Mouse (Mus musculus): ENCODE measurements around the gene Krtap10-10.

Gene Krtap10-10

DNA sequence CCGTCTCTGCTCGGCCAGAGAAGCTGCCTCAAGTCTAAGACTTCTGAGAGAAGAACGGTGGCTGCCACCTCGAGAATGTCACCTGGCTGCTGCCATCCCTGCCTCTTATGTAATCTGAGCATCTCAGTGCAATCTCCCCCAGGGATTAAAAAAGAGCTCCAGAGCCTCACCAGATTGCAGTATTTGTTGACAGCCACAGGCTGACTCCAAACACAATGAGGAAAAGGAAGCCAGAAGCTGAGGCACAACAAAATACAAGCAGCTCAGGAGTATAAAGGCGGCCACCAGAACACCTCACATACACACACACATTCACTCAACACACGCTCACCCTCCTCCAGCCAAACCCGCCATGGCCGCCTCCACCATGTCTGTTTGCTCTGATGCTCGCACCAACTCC, at the start of gene Krtap10-10:
Gene Krtap10-10, plus strand, starts transcription at position 301 of the 400 bp plus-strand sequence.
- no peak for DNase-seq

DNA sequence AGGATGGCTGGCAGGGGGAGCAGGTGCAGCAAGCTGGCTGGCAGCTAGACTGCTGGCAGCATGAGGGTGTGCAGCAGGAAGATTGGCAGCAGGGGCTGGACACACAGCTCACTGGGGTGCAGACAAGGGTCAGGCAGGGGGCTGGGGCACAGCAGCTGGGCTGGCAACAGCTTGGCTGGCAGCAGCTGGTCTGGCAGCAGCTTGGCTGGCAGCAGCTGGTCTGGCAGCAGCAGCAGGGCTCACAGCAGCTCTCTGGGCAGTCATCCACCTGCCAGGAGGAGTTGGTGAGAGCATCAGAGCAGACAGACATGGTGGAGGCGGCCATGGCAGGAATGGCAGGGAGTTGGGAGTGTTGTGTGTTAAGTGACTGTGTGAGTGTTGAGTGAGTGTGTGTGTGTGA, 47.9 kb upstream of the Krtap10-10 start, which contains the start of gene Gm7137:
Gene Gm7137, minus strand, starts transcription at position 325 of the 400 bp plus-strand sequence.
- DNase-seq: peak; percentile 26 to 31

DNA sequence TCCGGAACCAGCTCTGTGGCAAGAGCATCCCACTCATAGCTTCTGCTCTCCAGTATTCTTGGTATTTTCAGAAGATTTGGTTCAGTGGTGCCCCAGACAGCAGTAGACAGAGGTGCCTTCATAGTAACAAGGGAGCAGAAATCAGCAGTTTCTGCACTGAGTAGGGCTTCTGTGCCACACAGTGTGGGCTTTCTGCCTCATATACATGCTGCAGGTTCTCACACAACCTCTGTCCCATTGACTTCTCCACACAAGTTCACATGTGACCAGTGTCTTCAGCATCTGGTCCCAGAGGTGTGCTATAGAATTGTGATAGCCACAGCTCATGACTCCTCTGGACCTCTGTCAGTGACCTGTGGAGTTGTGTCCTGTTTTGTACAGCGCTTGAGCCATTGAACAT, 47.1 kb upstream of the Krtap10-10 start:
- DNase-seq: no peak

DNA sequence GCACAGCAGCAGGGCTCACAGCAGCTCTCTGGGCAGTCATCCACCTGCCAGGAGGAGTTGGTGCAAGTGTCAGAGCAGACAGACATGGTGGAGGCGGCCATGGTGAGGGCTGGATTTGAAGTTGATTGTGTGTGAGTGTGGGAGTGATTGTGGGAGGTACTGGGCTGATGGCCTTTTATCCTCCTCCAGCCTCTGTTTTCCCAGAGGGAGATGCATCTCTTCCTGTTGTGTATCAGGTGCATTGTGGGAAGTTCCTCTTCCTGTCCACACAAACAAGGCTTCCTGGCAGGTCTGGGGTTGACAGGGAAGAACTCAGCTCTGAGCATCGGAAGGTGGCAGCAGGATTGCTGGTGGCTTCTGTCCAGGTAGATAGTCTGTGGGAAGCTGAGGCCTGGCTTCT, 40.8 kb upstream of the Krtap10-10 start, which contains the start of gene Gm9639:
Gene Gm9639, minus strand, starts transcription at position 101 of the 400 bp plus-strand sequence.
- DNase-seq: no peak

DNA sequence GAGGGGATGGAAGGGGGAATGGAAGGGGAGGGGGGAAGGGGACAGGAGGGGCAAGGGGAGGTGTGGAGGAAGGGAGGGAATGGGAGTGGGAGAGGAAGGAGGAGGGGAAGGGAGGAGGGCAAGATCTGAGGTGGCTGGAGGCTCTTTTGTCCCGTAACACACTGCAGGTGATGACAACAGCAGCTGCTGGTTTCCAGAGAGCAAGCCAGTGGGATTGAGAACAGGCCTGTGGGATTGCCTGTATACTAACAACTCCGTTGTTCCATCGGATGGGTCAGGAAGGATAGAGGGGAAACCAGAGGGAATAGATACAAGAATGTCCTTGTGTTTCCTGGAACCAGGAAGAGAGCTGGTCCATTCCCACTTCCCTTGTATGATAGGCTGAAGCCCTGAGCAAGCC, 38.1 kb upstream of the Krtap10-10 start:
- DNase-seq: no peak

DNA sequence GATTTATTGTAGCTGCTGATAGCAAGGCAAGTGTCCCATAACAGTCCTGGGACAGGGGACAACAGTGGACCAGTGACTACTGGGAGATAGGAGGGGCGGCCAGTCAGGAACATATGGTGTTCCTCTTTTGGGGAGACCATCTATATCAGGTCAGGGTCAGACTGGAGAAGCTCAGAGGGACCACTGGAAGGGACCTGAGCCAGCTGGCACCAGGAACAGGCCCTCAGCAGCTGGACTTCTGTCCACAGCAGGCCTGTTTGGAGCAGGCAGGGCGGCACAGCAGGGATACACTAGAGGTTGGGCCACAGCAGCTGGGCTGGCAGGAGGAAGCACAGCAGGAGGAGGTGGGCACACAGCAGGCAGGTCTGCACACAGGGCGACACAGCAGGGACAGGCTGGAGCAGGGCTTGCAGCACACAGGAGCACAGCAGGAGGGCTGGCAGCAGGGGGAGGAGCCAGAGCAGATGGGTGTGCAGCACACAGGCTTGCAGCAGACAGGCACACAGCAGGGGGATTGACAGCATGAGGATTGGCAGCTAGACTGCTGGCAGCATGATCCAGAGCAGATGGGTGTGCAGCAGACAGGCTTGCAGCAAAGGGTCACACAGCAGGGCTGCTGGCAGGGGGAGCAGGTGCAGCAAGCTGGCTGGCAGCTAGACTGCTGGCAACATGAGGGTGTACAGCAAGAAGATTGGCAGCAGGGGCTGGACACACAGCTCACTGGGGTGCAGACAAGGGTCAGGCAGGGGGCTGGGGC, 37.4 kb upstream of the Krtap10-10 start:
- DNase-seq: peak; percentile 53 to 61

DNA sequence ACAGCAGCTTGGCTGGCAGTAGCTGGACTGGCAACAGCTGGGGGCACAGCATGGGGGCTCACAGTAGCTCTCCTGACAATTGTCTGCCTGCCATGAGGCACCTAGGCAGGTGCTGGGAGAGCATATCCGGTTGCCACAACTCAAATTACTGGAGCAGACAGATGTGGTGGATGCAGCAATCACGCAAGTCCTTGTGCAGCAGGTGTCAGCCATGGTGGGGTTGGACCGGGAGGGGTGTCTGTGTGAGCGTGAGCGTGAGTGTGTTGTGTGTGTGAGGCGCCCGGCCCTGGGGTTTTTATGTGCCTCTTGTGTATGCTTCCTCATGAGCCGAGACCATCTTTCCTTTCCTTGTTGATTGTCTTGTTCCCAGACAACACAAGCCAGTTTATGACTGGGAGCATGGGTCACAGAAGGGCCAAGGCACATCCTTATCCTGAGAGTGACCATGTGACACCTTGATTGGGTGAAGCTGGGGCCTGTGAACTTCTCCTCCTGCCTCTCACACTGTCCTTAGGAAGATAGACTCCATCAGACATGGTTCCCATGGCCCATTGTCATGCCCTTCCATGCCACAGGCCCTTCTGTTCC, 36.7 kb upstream of the Krtap10-10 start, which contains the start of gene Gm19668:
Gene Gm19668, minus strand, starts transcription at position 213 of the 588 bp plus-strand sequence.
- no peak for DNase-seq

DNA sequence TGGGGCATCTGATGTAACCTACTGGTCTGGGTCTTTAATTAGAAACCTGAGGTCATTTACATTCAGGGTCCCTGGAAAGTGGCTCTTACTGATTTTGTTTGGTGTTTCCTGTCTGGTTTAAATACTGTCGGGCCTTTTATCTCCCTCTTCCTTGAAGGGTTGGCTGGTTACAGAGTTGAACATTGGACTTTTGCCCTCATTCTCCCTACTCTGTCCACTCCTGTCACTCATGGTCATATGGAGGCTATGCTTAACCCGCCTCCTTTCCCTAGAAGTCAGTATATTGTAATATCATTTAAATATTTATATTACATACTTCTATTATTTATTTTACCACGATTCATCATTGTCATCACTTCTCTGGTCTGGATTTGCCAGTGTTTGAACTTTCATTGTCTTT, 31.7 kb upstream of the Krtap10-10 start:
- no peak for DNase-seq

DNA sequence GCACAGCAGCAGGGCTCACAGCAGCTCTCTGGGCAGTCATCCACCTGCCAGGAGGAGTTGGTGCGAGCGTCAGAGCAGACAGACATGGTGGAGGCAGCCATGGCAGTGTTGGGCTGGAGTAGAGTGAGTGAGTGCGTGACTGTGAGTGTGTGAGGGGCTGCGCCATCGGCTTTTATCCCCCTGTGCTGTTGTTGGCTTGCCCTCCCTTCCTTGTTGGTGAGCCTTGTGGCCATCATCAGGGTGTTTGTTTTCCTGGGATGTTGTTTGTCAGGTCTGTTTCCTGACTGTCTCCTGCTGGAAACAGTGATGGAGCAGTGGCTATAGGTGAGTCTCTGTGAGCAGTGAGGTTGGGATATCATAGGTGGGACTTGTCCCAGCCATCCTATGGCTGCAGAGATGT, 24.0 kb upstream of the Krtap10-10 start, which contains the start of gene Gm9507:
Gene Gm9507, minus strand, starts transcription at position 101 of the 400 bp plus-strand sequence.
- DNase-seq: no peak

DNA sequence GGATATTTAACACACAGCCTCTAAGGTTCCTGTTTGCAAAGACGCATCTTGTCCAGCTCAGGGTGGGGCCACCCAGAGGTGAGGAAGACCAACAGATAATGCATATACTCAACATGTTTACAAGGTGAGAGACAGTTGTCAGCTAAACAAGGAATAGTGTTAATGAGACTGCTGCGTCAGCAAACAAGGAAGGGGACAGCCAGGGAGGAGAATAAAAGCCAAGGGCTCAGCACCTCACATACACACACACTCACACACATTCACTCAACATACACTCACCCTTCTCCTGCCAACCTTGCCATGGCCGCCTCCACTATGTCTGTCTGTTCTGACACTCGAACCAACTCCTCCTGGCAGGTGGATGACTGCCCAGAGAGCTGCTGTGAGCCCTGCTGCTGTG, 21.4 kb upstream of the Krtap10-10 start, which contains the start of gene Gm2696:
Gene Gm2696, plus strand, starts transcription at position 301 of the 400 bp plus-strand sequence.
- DNase-seq: no peak

DNA sequence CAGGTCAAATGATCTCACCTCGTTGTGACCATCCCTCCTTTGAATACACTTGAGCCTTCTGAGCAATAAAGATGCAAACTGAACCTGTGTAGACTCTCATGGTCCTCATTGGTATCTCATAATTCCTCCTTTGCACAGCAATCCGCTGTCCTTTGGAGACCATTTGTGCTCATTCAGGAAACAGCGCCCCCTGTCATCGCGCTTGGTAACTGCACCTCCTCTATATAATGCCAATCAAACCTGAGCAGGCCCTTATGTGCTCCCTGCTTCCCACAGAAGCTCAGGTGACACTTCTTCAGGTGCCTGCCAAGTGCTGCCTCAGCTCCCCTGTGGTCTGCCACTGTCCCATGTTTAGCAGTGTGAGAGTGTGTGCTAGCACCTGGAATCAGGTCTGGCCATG, 20.2 kb upstream of the Krtap10-10 start:
- peak in 1 of 2 experiments; percentile 26 for DNase-seq

DNA sequence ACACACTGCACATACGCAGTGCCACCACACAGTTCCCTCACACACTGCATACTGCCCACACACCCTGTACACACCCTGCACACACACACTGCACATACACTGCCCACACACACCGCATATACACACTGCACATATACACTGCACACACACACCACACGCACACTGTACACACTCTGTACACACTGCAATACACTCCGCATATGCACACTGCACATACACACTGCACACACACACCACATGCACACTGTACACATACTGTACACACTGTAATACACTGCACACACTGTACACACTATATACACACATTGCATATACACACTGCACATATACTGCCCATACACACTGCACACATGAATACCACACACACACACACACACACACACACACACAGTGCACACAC, 17.2 kb upstream of the Krtap10-10 start:
- DNase-seq: no peak

DNA sequence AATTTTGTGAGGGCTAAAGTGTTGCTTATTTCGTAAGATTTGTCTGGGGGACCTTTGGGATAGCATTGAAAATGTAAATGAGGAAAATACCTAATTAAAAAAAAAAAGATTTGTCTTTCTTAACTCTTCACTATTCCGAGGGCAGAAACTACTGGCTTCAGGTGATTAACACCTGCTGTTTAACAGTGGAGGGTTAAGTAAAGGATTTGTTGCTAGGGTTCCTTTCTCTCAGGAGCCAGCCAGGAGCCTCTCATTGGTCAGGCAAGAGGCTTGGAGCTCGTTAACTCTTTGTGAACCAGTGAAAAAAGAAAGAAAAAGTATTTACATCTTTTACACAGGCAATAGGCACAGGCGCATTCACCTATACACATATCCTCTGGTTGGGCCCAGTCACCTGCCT, 16.5 kb upstream of the Krtap10-10 start:
- DNase-seq: no peak

DNA sequence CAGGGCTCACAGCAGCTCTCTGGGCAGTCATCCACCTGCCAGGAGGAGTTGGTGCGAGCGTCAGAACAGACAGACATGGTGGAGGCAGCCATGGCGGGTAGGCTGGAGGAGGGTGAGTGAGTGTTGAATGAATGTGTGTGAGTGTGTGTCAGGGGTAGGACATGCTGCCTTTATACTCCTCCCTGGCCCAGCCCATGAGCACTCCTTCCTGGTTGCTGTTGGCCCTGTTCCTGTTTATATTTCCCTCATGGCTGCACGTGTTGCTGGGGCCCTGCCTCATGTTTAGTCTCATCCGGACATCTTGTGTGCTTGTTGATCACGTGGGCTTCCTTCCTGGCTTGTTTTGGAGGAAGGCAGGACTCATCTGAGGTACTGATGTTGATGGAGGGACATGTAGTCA, 8.8 kb upstream of the Krtap10-10 start, which contains the start of gene Krtap10-4:
Gene Krtap10-4, minus strand, starts transcription at position 145 of the 400 bp plus-strand sequence.
- DNase-seq: no peak

DNA sequence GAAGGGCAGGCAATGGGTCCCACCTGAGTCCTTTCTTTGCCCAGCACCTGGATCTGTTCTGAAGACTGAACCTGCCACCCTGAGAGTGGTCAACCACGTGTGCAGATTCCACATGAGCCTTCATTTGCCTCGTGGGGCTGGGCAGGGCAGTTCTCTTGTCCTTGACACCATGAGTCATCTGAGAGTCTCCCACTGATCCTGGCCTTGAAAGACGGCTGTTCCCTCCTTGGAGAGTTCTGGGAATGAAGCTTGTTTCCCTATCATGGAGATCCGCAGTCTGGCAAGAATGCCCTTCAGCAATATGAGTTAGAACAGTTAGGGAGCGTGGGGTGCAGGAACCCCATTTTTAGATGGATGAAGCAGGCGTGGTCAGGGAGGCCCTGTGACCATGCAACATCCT, 3.3 kb downstream of the Krtap10-10 start:
- no peak for DNase-seq

DNA sequence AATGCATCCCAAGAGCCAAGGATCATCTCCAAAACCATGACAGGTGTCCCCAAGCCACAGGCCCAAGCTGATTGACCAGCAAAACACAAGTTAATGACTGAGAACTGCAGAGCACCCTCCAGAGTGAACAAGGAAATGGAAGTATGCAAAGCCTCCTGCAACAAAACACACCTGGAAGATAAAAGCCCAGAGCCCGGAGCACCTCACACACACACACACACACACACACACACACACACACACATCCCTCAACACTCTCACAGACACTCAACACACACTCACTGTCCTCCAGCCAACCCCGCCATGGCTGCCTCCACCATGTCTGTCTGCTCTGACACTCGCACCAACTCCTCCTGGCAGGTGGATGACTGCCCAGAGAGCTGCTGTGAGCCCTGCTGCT, 10.8 kb downstream of the Krtap10-10 start, which contains the start of gene Gm36176:
Gene Gm36176, plus strand, starts transcription at position 301 of the 400 bp plus-strand sequence.
- DNase-seq: no peak

DNA sequence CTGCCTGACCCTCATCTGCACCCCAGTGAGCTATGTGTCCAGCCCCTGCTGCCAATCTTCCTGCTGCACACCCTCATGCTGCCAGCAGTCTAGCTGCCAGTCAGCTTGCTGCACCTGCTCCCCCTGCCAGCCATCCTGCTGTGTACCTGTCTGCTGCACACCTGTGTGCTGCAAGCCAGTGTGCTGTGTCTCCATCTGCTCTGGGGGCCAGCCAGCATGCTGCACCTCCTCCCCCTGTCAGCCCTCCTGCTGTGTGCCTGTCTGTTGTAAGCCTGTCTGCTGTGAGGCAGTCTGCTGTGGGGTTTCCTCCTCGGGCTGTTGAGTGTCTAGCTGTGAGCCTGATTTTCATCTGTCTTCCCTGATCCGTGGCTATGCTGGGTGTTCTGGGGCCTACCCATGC, 11.2 kb downstream of the Krtap10-10 start:
- peak; percentile 64 to 77 for DNase-seq

DNA sequence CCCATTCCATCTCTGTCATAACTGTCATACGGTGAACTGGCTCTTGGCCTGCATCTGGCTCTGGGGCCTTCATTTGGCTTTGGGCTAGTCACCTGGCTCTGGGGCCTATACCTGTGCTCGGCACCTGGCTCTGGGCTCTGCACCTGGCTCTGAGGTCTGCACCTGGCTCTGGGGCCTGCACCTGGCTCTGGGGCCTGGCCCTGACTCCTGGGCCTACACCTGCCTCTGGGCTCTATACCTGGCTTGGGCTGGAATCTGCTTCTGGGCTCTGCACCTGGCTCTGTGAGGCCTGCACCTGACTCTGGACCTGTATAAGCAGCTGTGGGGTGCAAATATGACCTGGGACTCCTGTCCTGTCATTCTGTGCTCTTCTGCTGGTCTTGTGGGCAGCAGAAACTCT, 11.8 kb downstream of the Krtap10-10 start:
- no peak for DNase-seq

DNA sequence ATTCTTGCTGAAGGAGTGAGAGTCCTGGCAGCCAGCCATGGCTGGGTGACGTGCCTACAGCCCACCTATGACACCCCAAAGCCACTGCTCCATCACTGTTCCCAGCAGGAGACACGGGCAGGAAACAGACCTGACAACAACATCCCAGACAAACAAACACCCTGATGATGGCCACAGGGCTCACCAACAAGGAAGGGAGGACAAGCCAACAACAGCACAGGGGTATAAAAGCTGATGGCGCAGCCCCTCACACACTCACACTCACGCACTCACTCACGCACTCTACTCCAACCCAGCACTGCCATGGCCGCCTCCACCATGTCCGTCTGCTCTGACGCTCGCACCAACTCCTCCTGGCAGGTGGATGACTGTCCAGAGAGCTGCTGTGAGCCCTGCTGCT, 16.8 kb downstream of the Krtap10-10 start, which contains the start of gene Gm10318:
Gene Gm10318, plus strand, starts transcription at position 301 of the 400 bp plus-strand sequence.
- no peak for DNase-seq

DNA sequence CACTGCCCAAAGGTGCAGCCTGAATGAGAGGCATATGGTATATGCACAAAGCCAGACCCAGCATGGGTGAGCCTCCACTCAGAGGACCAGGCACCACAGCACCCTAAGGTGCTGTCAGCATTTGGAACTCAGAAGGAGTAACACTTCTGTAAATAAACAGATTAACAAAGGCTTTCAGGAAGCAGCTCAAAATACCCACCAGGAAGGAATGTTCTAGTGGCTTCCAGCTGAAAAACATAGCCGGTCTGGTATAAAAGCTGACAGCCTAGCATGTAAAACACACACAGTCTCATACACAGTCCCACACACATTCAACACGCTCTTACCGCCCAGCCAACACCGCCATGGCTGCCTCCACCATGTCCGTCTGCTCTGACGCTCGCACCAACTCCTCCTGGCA, 25.9 kb downstream of the Krtap10-10 start, which contains the start of gene Gm3285:
Gene Gm3285, plus strand, starts transcription at position 301 of the 400 bp plus-strand sequence.
- DNase-seq: no peak

DNA sequence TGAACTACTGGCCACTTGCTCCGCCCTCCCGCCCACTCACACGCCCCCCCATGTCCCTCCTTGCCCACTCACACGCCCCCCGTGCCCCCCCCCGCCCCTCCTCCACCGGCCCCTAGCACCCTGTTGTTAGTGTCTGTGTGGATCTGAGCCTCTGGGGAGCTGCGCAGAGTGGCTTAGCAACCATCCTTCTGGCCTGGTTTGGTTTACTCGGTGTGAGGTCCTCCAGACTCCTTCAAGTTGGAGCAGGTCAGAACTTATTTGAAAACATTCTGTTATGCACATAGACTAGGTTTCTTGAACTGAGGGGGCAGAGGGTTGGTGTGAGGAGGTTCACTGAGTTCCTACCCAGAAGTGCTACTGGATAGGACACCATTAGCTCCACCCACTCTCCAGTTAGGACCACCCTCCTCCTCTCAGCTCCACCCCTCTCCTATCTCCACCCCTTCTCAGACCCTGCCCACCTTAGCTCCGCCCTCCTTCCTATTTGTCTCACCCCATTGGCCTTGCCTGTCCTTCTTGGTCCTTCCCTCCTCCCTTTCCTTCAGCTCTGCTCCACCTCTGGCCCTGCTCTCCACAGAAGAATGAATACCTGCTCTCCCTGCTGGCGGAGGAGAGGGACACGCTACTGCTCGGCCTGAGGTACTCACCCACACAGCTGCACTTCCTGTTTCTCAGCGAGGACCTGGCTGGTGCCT, 28.5 kb downstream of the Krtap10-10 start:
- no peak for DNase-seq

DNA sequence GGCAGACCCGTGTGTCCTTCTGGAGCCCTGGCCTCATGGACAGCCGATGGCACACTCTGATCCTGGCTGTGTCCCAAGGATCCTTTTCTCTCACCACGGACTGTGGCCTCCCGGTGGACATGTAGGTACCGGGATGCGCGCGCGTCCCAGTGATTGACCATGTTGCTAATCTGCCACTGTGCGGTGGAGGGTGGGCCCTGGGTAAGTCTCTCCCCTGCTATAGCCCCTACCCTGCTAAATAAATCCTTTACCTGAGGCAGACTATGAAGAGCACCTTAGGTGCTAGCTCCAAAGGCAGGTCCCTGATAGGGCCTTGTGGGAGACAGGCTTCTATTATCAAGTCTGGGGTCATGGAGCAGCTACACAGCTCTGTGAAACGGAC, 29.0 kb downstream of the Krtap10-10 start:
- peak; percentile 26 to 32 for DNase-seq

DNA sequence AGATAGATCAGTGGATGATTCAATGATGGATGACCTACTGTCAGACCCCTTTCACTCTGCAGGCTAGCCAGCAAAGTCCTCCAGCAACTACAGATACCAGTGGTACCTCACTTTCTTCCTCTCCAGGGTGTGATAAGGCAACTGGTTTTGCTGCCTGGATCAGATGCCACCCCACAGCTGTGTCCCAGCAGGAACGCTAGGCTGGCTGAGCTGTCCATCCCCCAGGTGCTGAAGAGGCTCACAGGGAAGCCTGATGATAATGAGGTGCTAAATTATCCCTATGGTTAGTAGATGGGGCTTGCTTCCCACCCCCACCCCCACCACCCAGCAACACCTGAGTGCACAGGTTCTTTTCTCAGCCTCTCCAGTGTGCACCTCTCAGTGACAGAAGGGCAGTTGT, 31.8 kb downstream of the Krtap10-10 start:
- DNase-seq: no peak
